Mouse (Mus musculus): Measurements from ENCODE around the gene Tac4. TPM values are rescaled to one million over a fixed set of nuclear protein-coding genes. Genes with fewer than 3 reads are reported as not detected.

The Tac4 gene
- total and polyA plus RNA-seq, 2 experiments from 2014 or later, result not detected

DNA sequence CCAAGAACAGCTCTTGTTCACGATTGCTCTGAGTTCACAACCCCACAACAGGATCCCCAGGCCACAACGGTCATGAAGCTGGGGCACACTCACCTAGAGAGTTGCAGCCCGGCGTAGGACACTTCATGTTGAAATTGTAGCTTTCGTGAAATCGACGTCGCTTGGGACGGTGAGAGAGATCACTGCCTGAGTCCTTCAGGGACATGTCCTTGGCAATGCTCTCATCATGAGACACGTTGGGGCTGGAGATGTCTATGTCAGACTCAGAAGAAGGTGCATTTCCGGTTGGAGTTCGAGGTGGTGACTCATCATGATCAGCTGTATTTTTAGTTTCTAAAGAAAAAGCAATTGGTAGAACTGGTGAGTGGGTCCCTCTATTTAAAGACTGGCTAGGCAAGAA lies 38.6 kb downstream of the Tac4 start:
- no peak for DNase-seq (ENCODE audit: low spot score)
- Histone ChIP-seq H3K9me3 (ENCODE audit: low read length) (no peaks in the 10 kb centered on the region), H3K4me1 (ENCODE audit: insufficient read depth, low read length) (no peaks in the 10 kb centered on the region), H3K36me3 (ENCODE audit: insufficient read depth, low read length) (peaks cover 31% of the 10 kb centered on the region), H3K4me3 (ENCODE audit: low read depth, low read length) (no peak overlapping the region), H3K4me2 (ENCODE audit: low read depth, low read length, poor library complexity, severe bottlenecking) (no peak overlapping the region), H3K27ac (ENCODE audit: low read depth, low read length) (no peak overlapping the region), H3K9ac (replicated peaks; ENCODE audit: low read length, poor library complexity, severe bottlenecking) (no peak overlapping the region), H3K27me3 (ENCODE audit: insufficient read depth, low read length) (no peaks in the 10 kb centered on the region)
- TF ChIP-seq CTCF (IDR thresholded peaks at IDR 0.05), result no peak
- 94% methylated on average over 12 of the region's 12 CpGs for WGBS
- no peak for ATAC-seq (ENCODE audit: low FRiP score)

DNA sequence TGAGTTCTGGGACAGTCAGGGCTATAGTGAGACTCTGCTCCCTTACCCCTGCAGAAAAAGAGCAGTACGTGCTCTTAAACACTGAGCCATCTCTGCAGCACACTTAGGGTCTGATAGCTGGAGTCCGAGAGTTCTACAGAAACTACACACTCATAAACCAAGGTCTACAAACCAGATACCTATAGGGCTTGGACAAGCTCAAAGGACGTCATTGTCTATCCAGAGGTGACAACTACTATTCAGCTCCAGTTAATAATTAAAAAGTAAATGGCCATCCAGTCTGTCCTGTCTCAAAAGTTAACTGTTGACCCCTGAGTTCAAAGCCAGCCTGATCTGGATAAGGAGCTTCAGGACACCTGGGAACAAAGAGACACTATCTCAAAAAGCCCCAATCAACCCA lies 40.4 kb downstream of the Tac4 start:
- DNase-seq (ENCODE audit: low spot score) (no peak), ATAC-seq (ENCODE audit: low FRiP score) (no peak)
- Histone ChIP-seq H3K27ac (ENCODE audit: low read depth, low read length) (no peak overlapping the region), H3K4me2 (ENCODE audit: low read depth, low read length, poor library complexity, severe bottlenecking) (no peak overlapping the region), H3K36me3 (ENCODE audit: insufficient read depth, low read length) (peaks cover 31% of the 10 kb centered on the region), H3K9ac (replicated peaks; ENCODE audit: low read length, poor library complexity, severe bottlenecking) (no peak overlapping the region), H3K9me3 (ENCODE audit: low read length) (no peaks in the 10 kb centered on the region), H3K27me3 (ENCODE audit: insufficient read depth, low read length) (no peaks in the 10 kb centered on the region), H3K4me1 (ENCODE audit: insufficient read depth, low read length) (no peaks in the 10 kb centered on the region), H3K4me3 (ENCODE audit: low read depth, low read length) (no peak overlapping the region)
- WGBS, result 95% methylated on average over 3 of the region's 3 CpGs
- no peak for TF ChIP-seq CTCF (IDR thresholded peaks at IDR 0.05)

DNA sequence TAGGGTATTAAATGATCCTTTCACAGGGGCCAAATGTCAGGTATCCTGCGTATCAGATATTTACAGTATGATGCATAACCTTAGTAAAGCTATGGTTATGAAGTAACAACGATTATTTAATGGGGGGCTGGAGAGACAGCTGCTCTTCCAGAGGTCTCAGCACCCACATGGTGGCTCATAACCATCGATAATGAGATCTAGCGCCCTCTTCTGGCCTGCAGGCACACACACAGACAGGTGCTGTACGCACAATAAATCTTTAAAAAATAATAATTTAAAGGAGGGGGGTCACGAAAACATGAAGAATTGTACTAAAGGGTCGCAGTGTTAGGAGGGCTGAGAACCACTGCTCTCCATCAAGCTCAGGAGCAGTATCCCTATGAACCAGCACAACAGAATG lies 44.3 kb downstream of the Tac4 start:
- H3K27ac ChIP-seq (ENCODE audit: low read depth, low read length), result no peak overlapping the region
- ATAC-seq (ENCODE audit: low FRiP score) (no peak), DNase-seq (ENCODE audit: low spot score) (no peak)
- H3K4me2 ChIP-seq (ENCODE audit: low read depth, low read length, poor library complexity, severe bottlenecking), result no peak overlapping the region
- no peak overlapping the region for H3K4me3 ChIP-seq (ENCODE audit: low read depth, low read length)
- no peak overlapping the region for H3K9ac ChIP-seq (replicated peaks; ENCODE audit: low read length, poor library complexity, severe bottlenecking)
- no peaks in the 10 kb centered on the region for H3K4me1 ChIP-seq (ENCODE audit: insufficient read depth, low read length)
- no peaks in the 10 kb centered on the region for H3K9me3 ChIP-seq (ENCODE audit: low read length)
- whole genome bisulfite sequencing, result 94% methylated on average over 7 of the region's 7 CpGs
- no peaks in the 10 kb centered on the region for H3K27me3 ChIP-seq (ENCODE audit: insufficient read depth, low read length)
- no peak; the same call in 1 of the 2 replicates for TF ChIP-seq CTCF (IDR thresholded peaks at IDR 0.05)
- peaks cover 14% of the 10 kb centered on the region for H3K36me3 ChIP-seq (ENCODE audit: insufficient read depth, low read length)

DNA sequence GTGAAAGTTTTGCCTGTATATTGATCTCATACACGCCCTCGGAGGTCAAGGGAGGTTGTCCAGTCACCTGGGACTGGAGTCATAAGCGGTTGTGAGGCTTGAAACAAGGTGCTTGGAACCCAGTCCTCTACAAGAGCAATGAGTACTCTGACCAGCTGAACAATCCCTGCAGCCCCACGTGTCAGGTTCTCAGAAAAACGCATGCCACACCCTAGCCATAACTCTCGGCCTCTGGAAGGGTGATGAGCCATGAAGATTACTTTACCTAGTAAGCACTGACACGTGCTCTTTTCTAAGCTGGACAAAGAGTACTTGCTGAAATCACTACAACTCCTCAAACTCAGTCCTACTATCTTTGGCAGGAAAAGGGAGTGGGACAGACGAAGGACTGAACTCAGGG lies 46.2 kb downstream of the Tac4 start:
- Histone ChIP-seq H3K36me3 (ENCODE audit: insufficient read depth, low read length) (peaks cover 2% of the 10 kb centered on the region; the same call in 1 of the 2 replicates), H3K27ac (ENCODE audit: low read depth, low read length) (no peak overlapping the region), H3K27me3 (ENCODE audit: insufficient read depth, low read length) (no peaks in the 10 kb centered on the region), H3K4me3 (ENCODE audit: low read depth, low read length) (no peak overlapping the region), H3K9me3 (ENCODE audit: low read length) (no peaks in the 10 kb centered on the region), H3K4me2 (ENCODE audit: low read depth, low read length, poor library complexity, severe bottlenecking) (no peak overlapping the region), H3K9ac (replicated peaks; ENCODE audit: low read length, poor library complexity, severe bottlenecking) (no peak overlapping the region), H3K4me1 (ENCODE audit: insufficient read depth, low read length) (peaks cover 8% of the 10 kb centered on the region; the same call in 1 of the 2 replicates)
- ATAC-seq (ENCODE audit: low FRiP score) (no peak), DNase-seq (ENCODE audit: low spot score) (no peak)
- no peak for TF ChIP-seq CTCF (IDR thresholded peaks at IDR 0.05)
- WGBS, result 83% methylated on average over 8 of the region's 8 CpGs

DNA sequence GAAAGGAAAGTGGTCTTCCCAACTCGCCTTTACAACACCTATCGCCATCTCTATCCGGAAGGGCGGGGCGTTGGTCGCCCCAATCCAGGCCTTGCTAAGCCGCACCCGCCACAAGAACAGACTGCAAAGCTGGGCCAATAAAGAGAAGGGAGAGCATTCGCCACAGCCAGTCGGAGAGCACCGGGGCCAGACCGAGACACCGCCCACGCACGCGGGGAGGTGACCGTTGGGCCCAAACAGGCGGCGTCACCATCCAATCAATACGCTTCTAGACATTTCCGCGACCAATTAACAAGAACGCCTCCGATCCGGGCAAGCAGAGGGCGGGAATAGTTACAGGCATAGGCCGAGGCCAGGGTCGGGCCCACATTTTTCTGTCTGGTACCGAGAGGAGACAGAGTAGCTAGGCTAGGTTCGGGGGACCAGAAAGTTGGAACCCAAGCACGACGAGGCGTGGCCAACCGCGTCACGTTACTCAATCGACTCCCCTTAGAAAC lies 48.2 kb downstream of the Tac4 start:
- TF ChIP-seq CTCF (IDR thresholded peaks at IDR 0.05), result no peak
- Histone ChIP-seq H3K36me3 (ENCODE audit: insufficient read depth, low read length) (no peaks in the 10 kb centered on the region), H3K9ac (replicated peaks; ENCODE audit: low read length, poor library complexity, severe bottlenecking) (peak overlapping the region; percentile 84), H3K9me3 (ENCODE audit: low read length) (no peaks in the 10 kb centered on the region), H3K27me3 (ENCODE audit: insufficient read depth, low read length) (no peaks in the 10 kb centered on the region), H3K4me3 (ENCODE audit: low read depth, low read length) (peak overlapping the region; percentile 80), H3K4me1 (ENCODE audit: insufficient read depth, low read length) (peaks cover 8% of the 10 kb centered on the region; the same call in 1 of the 2 replicates), H3K27ac (ENCODE audit: low read depth, low read length) (peak overlapping the region; percentile 96), H3K4me2 (ENCODE audit: low read depth, low read length, poor library complexity, severe bottlenecking) (peak overlapping the region; percentile 50)
- WGBS, result under 1% methylated on average over 36 of the region's 37 CpGs
- ATAC-seq (ENCODE audit: low FRiP score), result peak; percentile 95
- DNase-seq (ENCODE audit: low spot score), result peak; percentile 99

DNA sequence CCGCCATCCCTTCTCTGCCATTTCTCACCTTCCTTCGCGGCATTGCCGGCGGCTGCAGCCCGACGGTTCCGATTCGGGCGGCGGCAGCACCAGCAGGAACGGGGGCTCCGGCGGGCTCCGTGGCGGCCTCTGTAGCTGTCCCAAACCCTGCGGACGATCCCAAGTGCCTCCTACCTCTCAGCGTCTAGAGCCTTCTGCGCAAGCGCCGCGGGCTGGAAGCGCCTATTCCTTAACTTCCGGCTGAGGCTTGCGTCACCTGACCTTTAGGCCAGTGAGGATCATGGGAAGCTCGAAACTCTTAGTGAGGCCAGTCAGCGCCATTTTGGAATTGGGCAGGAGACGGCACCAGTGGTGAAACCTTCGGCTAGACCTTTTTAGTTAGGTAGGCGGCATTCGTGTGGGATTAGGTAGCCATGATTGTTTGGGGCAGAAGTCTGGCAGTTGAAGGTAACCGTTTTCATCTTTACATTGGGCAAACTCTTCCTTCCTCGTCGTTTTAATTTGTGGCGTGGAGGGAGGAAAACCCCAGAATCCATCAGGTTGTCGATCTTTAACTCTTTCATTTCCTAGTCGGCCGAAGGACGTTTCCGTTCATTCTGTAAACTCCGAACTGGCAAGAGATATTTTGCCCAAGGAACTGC lies 48.8 kb downstream of the Tac4 start, which contains the start of gene Kat7:
Kat7 (minus strand) TSS at position 240 of the 641 bp plus-strand sequence.
- ATAC-seq (ENCODE audit: low FRiP score), result peak; percentile 94
- H3K4me3 ChIP-seq (ENCODE audit: low read depth, low read length), result peak within 1 kb of the TSS; percentile 80

More for the DNA sequence above, 48.8 kb downstream of the Tac4 start, which contains the start of gene Kat7:
- Histone ChIP-seq H3K4me2 (ENCODE audit: low read depth, low read length, poor library complexity, severe bottlenecking) (peak within 1 kb of the TSS; percentile 53), H3K27me3 (ENCODE audit: insufficient read depth, low read length) (no peaks in the 10 kb centered on the region), H3K9ac (replicated peaks; ENCODE audit: low read length, poor library complexity, severe bottlenecking) (peak within 1 kb of the TSS; percentile 84), H3K4me1 (ENCODE audit: insufficient read depth, low read length) (peaks cover 8% of the 10 kb centered on the region; the same call in 1 of the 2 replicates), H3K27ac (ENCODE audit: low read depth, low read length) (peak within 1 kb of the TSS; percentile 96), H3K36me3 (ENCODE audit: insufficient read depth, low read length) (no peaks in the 10 kb centered on the region), H3K9me3 (ENCODE audit: low read length) (no peaks in the 10 kb centered on the region)
- under 1% methylated on average over 39 of the region's 42 CpGs for WGBS
- TF ChIP-seq CTCF (IDR thresholded peaks at IDR 0.05), result peak; percentile 26; the same call in 1 of the 2 replicates
- DNase-seq (ENCODE audit: low spot score), result peak; percentile 100

Data from midbrain, postnatal 0 days (tissue).